Mouse (Mus musculus) bone marrow, adult 2 months (tissue): Measurements from ENCODE around the gene Trpm5.

ENCODE experiments used
- CTCF ChIP-seq: fragments of 200-500 bp; IDR thresholded peaks from 2 replicates; pipeline ENCODE4 v1.5.1; 2011; ENCODE audit warnings: low read length, control low read depth; ENCODE audit not compliant: control insufficient read depth, insufficient read depth
- POLR2A ChIP-seq: fragments of 200-500 bp; IDR thresholded peaks from 2 replicates; pipeline ENCODE4 v1.6.1; 2011; ENCODE audit warnings: low read depth, mild to moderate bottlenecking, control low read depth, low read length, borderline replicate concordance; ENCODE audit not compliant: control insufficient read depth

GRCm38 (mm10) chr7:143034112-143034511 lies 60.3 kb downstream of the Trpm5 start:
- no peak for TF ChIP-seq CTCF
- no peak for TF ChIP-seq POLR2A
